Mouse (Mus musculus) layer of hippocampus, adult 6 months (tissue): Measurements from ENCODE around the gene Gjb6. TPM values are rescaled to one million over a fixed set of nuclear protein-coding genes. Genes with fewer than 3 reads are reported as not detected.

ENCODE experiments used
- long read RNA-seq, 2 experiments: library from polyadenylated mRNA; unstranded; transcript quantifications; one replicate each; pipeline ENCODE4 v2.0.0; 2019 to 2020
- polyA plus RNA-seq: library from polyadenylated mRNA; unstranded; fragments of <200 nt; fragmentation: Nextera tagmentation; gene quantifications from 2 replicates; pipeline ENCODE4 v1.2.3, GENCODE M21; 2021

Gene Gjb6
- polyA plus RNA-seq, result 96.3 and 112 TPM in 2 replicates
- long read RNA-seq, experiment 1, transcript Gjb6-202 (3 exons, 887 nt), result minor isoform, 5 of 181 reads
- long read RNA-seq, experiment 1, transcript Gjb6-201 (3 exons, 2,105 nt), result major isoform, 114 of 181 reads
- long read RNA-seq, experiment 1, transcript Gjb6-204 (1 exons, 1,918 nt), result minor isoform, 10 of 181 reads
- long read RNA-seq, experiment 1, partial matches to known transcripts, result 5 of 181 reads
- long read RNA-seq, experiment 1, other reads (novel, unspliced or antisense), result 47 of 181 reads
- long read RNA-seq, experiment 2, transcript Gjb6-202 (3 exons, 887 nt), result minor isoform, 6 of 445 reads
- long read RNA-seq, experiment 2, transcript Gjb6-201 (3 exons, 2,105 nt), result major isoform, 328 of 445 reads
- long read RNA-seq, experiment 2, transcript Gjb6-204 (1 exons, 1,918 nt), result minor isoform, 5 of 445 reads
- long read RNA-seq, experiment 2, partial matches to known transcripts, result 7 of 445 reads
- long read RNA-seq, experiment 2, other reads (novel, unspliced or antisense), result 99 of 445 reads

GRCm38 (mm10) chr14:57133161-57133661 is at the start of gene Gjb6:
Gjb6 (minus strand) TSS chr14:57133611.

GRCm38 (mm10) chr14:57115823-57116544 is 17.4 kb downstream of the Gjb6 start, which contains the start of gene Gm4491:
Gm4491 (minus strand) TSS chr14:57115883.

GRCm38 (mm10) chr14:57104106-57105023 is 29.0 kb downstream of the Gjb6 start, which contains the start of gene Gjb2:
Gjb2 (minus strand) TSS chr14:57104702.

Other genes with a start within 250 kb of the Gjb6 start
- 15.0 and 18.4 TPM in 2 replicates for gene Zmym2, start 247.0 kb downstream of the Gjb6 start, polyA plus RNA-seq
- 0.45 and 0.89 TPM in 2 replicates for gene Gja3, start 75.5 kb downstream of the Gjb6 start, polyA plus RNA-seq
- gene Gjb2, start 28.9 kb downstream of the Gjb6 start, polyA plus RNA-seq, result 4.7 and 4.9 TPM in 2 replicates
- gene Gm4491, start 17.7 kb downstream of the Gjb6 start, polyA plus RNA-seq, result 0.64 and 0.67 TPM in 2 replicates